Mouse (Mus musculus): ENCODE data around the gene Gabpb1. TPM values are rescaled to one million over a fixed set of nuclear protein-coding genes. Genes with fewer than 3 reads are reported as not detected.

The Gabpb1 gene
- polyA plus RNA-seq, 1 experiment = 21.8 TPM

DNA sequence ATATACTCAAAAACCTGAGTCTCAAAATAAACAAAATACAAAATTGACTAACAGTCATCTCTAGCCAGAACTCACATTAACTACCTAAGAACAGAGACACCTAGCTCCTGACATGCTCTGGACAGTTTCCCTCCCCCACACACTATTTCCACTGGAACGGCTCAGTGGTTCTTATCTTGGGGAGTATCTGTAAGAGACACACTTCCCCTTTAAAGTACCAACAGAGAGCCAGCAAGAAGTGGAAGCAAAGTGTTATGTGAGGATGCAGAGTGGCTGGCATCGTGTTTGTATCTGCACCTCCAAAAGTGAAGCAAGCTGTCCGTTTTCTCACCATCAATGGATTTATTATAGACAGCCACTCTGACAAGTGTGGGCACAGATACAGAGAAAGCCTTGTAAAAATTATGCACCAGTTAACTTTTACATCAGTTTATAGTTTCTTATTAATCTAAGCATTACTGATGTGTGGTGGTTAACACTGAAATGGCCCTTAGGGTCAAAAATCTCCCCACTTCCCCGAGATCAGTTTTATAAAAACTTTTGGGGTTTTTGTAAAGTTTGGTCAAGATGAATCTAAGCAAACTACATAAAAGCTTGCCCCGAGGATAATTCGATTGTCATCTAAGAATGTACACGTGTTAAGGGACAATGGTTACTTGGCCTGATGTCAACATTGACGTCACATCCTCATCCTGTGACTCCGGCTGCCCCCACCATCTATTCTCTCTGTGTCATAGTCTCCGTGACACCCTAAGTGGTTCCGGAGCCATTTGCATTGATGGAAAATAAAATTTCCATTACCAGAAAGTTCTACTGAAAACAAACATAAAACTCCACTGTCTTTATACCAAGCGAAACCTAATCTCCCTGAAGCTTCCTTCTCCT, 40.0 kb downstream of the Gabpb1 start:
- 71% methylated on average over 12 of the region's 12 CpGs for WGBS
- no peak overlapping the region for H3K4me3 ChIP-seq (replicated peaks; ENCODE audit: insufficient read depth, low read depth, low read length)
- no peak overlapping the region for H3K27ac ChIP-seq (ENCODE audit: insufficient read depth, low read length)
- H3K4me1 ChIP-seq (ENCODE audit: control insufficient read depth, insufficient read depth, low read length) = no peaks in the 10 kb centered on the region
- no peak for DNase-seq
- TF ChIP-seq POLR2A (IDR thresholded peaks at IDR 0.05; ENCODE audit: borderline replicate concordance, insufficient read depth, low read length) (no peak), CTCF (IDR thresholded peaks at IDR 0.05; ENCODE audit: borderline replicate concordance, insufficient read depth, low read depth, low read length) (no peak)
- H3K27me3 ChIP-seq (ENCODE audit: control insufficient read depth, insufficient read depth, low read length) = no peaks in the 10 kb centered on the region

DNA sequence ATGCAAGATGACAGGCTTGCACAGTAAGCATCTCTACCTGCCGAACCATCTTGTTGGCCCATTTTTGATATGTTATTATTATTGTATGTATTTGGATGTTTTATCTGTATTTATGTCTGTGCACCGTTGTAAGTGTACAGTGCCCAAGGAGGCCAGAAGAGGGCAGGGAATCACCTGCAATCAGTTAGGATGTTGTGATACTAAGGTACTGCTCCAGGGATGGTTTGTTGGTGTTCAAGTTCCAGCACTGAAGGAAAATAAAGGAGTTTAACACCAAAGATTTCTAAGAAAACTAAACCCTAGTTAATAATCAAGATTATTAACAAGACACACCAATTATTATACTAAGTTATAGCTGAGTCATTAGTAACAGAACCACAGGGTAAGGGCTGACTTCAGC, 43.0 kb downstream of the Gabpb1 start:
- Histone ChIP-seq H3K4me1 (ENCODE audit: control insufficient read depth, insufficient read depth, low read length) (no peaks in the 10 kb centered on the region), H3K4me3 (replicated peaks; ENCODE audit: insufficient read depth, low read depth, low read length) (no peak overlapping the region), H3K27ac (ENCODE audit: insufficient read depth, low read length) (no peak overlapping the region), H3K27me3 (ENCODE audit: control insufficient read depth, insufficient read depth, low read length) (no peaks in the 10 kb centered on the region)
- WGBS = 85% methylated on average over 2 of the region's 2 CpGs
- TF ChIP-seq CTCF (IDR thresholded peaks at IDR 0.05; ENCODE audit: borderline replicate concordance, insufficient read depth, low read depth, low read length) (no peak), POLR2A (IDR thresholded peaks at IDR 0.05; ENCODE audit: borderline replicate concordance, insufficient read depth, low read length) (no peak)
- DNase-seq = no peak

DNA sequence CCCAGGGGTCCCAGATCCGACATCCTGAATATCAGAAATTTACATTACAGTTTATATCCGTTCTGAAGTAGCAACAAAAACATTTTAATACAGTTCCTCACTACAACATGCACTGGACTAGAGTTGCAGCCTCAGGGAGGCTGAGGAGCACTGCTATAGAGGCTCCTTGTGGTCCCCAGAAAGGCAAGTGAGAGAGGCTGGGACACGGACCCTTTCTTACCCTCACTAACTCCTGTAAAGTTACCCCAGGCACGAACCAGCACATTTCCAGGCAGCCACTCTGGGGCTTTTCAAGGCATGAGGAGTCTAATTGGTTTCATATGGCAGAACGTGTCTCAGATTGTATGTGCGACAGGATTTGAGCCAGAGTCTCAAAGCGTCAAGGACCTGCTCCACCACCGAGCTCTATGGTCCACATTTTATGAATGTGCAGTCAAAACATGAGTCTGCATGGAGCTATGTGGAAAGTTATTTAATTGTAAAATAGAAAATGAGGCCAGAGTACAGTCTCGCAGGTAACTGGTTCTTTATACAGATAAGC, 47.6 kb downstream of the Gabpb1 start:
- no peak for DNase-seq
- H3K27ac ChIP-seq (ENCODE audit: insufficient read depth, low read length) = no peak overlapping the region
- H3K4me1 ChIP-seq (ENCODE audit: control insufficient read depth, insufficient read depth, low read length) = peaks cover 5% of the 10 kb centered on the region; the same call in 1 of the 2 replicates
- no peak for TF ChIP-seq POLR2A (IDR thresholded peaks at IDR 0.05; ENCODE audit: borderline replicate concordance, insufficient read depth, low read length)
- no peak for TF ChIP-seq CTCF (IDR thresholded peaks at IDR 0.05; ENCODE audit: borderline replicate concordance, insufficient read depth, low read depth, low read length)
- no peaks in the 10 kb centered on the region for H3K27me3 ChIP-seq (ENCODE audit: control insufficient read depth, insufficient read depth, low read length)
- H3K4me3 ChIP-seq (replicated peaks; ENCODE audit: insufficient read depth, low read depth, low read length) = no peak overlapping the region
- WGBS = 90% methylated on average over 9 of the region's 9 CpGs

DNA sequence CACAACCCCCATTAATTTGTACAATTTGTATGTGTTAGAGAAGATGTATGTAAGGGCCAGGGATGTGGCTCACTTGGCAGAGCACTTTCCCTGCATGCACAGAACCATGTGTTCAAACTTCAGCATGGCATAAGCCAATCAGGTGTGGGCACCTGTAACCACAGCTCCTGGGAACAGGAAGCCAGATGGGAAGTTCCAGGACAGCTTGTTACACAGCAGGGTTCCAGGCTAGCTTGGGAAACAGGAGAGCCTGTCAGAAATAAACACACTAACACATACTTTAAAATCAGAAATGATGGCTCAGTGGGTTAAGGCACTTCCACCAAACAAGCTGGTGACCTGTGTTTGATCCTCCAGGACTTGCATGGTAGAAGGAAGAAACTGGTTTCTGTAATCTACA, 53.0 kb downstream of the Gabpb1 start:
- Histone ChIP-seq H3K4me3 (replicated peaks; ENCODE audit: insufficient read depth, low read depth, low read length) (no peak overlapping the region), H3K27ac (ENCODE audit: insufficient read depth, low read length) (no peak overlapping the region), H3K27me3 (ENCODE audit: control insufficient read depth, insufficient read depth, low read length) (no peaks in the 10 kb centered on the region), H3K4me1 (ENCODE audit: control insufficient read depth, insufficient read depth, low read length) (peaks cover 8% of the 10 kb centered on the region; the same call in 1 of the 2 replicates)
- DNase-seq = peak; percentile 83 to 90
- TF ChIP-seq POLR2A (IDR thresholded peaks at IDR 0.05; ENCODE audit: borderline replicate concordance, insufficient read depth, low read length) (no peak), CTCF (IDR thresholded peaks at IDR 0.05; ENCODE audit: borderline replicate concordance, insufficient read depth, low read depth, low read length) (no peak)

DNA sequence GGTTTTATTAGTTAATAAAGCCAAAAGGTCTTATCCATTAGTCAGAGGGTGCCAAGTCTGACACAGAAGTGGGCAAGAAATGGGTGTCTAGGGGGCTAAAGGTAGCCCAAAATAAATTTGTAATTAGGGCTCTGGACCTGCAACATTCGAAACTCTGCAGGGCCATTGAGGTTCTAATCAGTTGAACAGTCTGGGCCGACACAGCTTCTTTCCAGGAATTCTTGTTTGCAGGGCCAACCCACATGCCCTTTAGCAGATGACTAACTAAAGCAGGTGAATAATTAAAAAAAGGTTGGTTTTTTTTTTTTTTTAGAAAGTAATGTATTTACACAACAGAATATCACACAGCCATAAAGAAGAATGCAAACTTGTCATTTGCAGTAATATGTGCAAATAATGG, 53.7 kb downstream of the Gabpb1 start:
- no peaks in the 10 kb centered on the region for H3K27me3 ChIP-seq (ENCODE audit: control insufficient read depth, insufficient read depth, low read length)

DNA sequence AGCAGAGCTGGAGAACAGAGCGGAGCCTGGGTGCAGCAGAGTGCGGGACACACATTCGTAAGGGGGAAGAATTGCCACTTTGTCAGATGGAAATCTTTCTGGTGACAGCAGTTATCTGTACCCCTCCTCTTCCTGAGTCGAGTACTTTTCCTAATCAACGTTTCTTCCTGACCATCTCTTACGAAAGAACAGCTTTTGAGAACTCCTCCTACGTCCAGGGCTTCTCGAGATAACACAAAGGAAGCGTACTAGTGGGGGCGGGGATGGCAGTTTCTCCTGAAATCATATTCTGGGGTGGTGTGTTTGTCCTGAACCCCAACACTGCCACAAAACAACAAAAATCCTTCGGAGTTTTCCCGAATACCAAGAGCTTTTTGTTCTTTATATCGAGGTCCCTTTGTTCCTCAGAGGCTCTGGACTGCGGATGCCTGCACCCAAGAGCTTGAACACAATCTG, 56.9 kb downstream of the Gabpb1 start, which contains the start of gene Hdc:
Hdc (minus strand) TSS at position 51 of the 456 bp plus-strand sequence.
- TF ChIP-seq POLR2A (IDR thresholded peaks at IDR 0.05; ENCODE audit: borderline replicate concordance, insufficient read depth, low read length) (no peak), CTCF (IDR thresholded peaks at IDR 0.05; ENCODE audit: borderline replicate concordance, insufficient read depth, low read depth, low read length) (no peak)
- no peak for DNase-seq
- WGBS = 84% methylated on average over 14 of the region's 14 CpGs
- no peak within 1 kb of the TSS for H3K4me3 ChIP-seq (replicated peaks; ENCODE audit: insufficient read depth, low read depth, low read length)
- H3K27me3 ChIP-seq (ENCODE audit: control insufficient read depth, insufficient read depth, low read length) = no peaks in the 10 kb centered on the region
- H3K27ac ChIP-seq (ENCODE audit: insufficient read depth, low read length) = no peak within 1 kb of the TSS
- peaks cover 8% of the 10 kb centered on the region; the same call in 1 of the 2 replicates for H3K4me1 ChIP-seq (ENCODE audit: control insufficient read depth, insufficient read depth, low read length)

More for the DNA sequence above, 53.7 kb downstream of the Gabpb1 start:
- Histone ChIP-seq H3K4me1 (ENCODE audit: control insufficient read depth, insufficient read depth, low read length) (peaks cover 8% of the 10 kb centered on the region; the same call in 1 of the 2 replicates), H3K27ac (ENCODE audit: insufficient read depth, low read length) (no peak overlapping the region), H3K4me3 (replicated peaks; ENCODE audit: insufficient read depth, low read depth, low read length) (no peak overlapping the region)
- DNase-seq = no peak
- WGBS = 46% methylated on average over 2 of the region's 2 CpGs
- TF ChIP-seq POLR2A (IDR thresholded peaks at IDR 0.05; ENCODE audit: borderline replicate concordance, insufficient read depth, low read length) = no peak
- no peak for TF ChIP-seq CTCF (IDR thresholded peaks at IDR 0.05; ENCODE audit: borderline replicate concordance, insufficient read depth, low read depth, low read length)

DNA sequence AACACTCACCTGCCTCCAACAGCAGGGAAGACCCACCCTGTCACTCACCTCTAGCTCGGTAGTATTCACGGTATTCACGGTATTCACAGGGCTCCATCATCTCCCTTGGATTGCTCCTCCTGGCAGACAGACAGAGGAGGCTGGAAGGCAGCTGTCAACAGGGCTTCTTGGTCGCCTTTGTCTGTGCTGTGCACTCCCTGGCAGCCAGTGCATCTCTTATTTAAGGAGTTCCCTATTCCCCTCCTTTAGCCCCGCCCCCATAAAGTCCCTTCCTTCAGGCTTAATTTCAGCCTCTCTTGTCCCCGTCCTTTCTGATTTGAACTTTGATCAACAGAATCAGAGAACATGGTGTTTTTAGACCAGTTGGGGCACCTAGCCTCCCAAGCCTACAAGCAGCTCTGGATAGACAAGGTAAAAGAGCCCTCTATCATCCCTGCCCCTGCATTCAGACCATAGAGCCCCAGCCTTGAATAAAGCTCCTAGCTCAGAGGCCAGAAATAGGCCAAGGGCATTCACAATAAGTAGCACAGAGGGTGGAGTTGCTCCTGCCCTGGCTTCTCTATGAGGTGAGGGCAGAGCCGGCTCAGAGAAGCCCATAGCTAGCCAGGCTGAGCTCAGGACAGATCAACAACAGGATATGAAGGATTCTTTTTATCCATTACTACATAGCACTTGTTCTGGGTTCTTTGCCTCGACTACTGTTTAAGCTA, 57.5 kb downstream of the Gabpb1 start:
- Histone ChIP-seq H3K27ac (ENCODE audit: insufficient read depth, low read length) (no peak overlapping the region), H3K27me3 (ENCODE audit: control insufficient read depth, insufficient read depth, low read length) (no peaks in the 10 kb centered on the region), H3K4me1 (ENCODE audit: control insufficient read depth, insufficient read depth, low read length) (peaks cover 4% of the 10 kb centered on the region; the same call in 1 of the 2 replicates), H3K4me3 (replicated peaks; ENCODE audit: insufficient read depth, low read depth, low read length) (no peak overlapping the region)
- 40% methylated on average over 8 of the region's 8 CpGs for WGBS
- TF ChIP-seq POLR2A (IDR thresholded peaks at IDR 0.05; ENCODE audit: borderline replicate concordance, insufficient read depth, low read length) (no peak), CTCF (IDR thresholded peaks at IDR 0.05; ENCODE audit: borderline replicate concordance, insufficient read depth, low read depth, low read length) (no peak)
- no peak for DNase-seq
